Mouse (Mus musculus): ENCODE results near the gene Ckap5. TPM values are rescaled to one million over a fixed set of nuclear protein-coding genes. Genes with fewer than 3 reads are reported as not detected.
A peak's percentile ranks its signal among the peaks of the same experiment; 100 is the strongest.

The Ckap5 gene
- polyA plus RNA-seq, 1 experiment from 2014 or later = 77.6 TPM

- Histone ChIP-seq H3K4me1 (ENCODE audit: control insufficient read depth, insufficient read depth, low read length) (peaks cover 62% of the 10 kb centered on the region), H3K27ac (ENCODE audit: low read depth, low read length) (peak overlapping the region; percentile 91), H3K4me2 (peak overlapping the region; percentile 45), H3K36me3 (ENCODE audit: control insufficient read depth, insufficient read depth, low read length) (peaks cover 16% of the 10 kb centered on the region), H3K9ac (ENCODE audit: low read depth, low read length) (peak overlapping the region; percentile 56; the same call in 1 of the 2 replicates), H3K9me3 (replicated peaks; ENCODE audit: control insufficient read depth, low read length) (no peaks in the 10 kb centered on the region), H3K27me3 (ENCODE audit: control insufficient read depth, insufficient read depth, low read length) (no peaks in the 10 kb centered on the region), H3K4me3 (ENCODE audit: low read depth, low read length) (no peak overlapping the region)
- ATAC-seq (replicated peaks; ENCODE audit: insufficient number of reproducible peaks, low FRiP score, low TSS enrichment) = no peak
- 21% methylated on average over 6 of the region's 6 CpGs for WGBS (ENCODE audit: insufficient replicate concordance)
These were observed 126.3 kb downstream of the Ckap5 start for GRCm38 (mm10) chr2:91652863-91653262.

GRCm38 (mm10) chr2:91655388-91655787 is 128.8 kb downstream of the Ckap5 start:
- ATAC-seq (replicated peaks; ENCODE audit: insufficient number of reproducible peaks, low FRiP score, low TSS enrichment) = no peak
- 50% methylated on average over 5 of the region's 5 CpGs for WGBS (ENCODE audit: insufficient replicate concordance)
- Histone ChIP-seq H3K9me3 (replicated peaks; ENCODE audit: control insufficient read depth, low read length) (no peaks in the 10 kb centered on the region), H3K36me3 (ENCODE audit: control insufficient read depth, insufficient read depth, low read length) (peaks cover 21% of the 10 kb centered on the region), H3K9ac (ENCODE audit: low read depth, low read length) (no peak overlapping the region), H3K27ac (ENCODE audit: low read depth, low read length) (peak overlapping the region; percentile 79), H3K4me1 (ENCODE audit: control insufficient read depth, insufficient read depth, low read length) (peaks cover 53% of the 10 kb centered on the region), H3K27me3 (ENCODE audit: control insufficient read depth, insufficient read depth, low read length) (no peaks in the 10 kb centered on the region), H3K4me2 (0 out of 2 replicates have a peak overlapping the region, but pooled peaks have one; percentile 25), H3K4me3 (ENCODE audit: low read depth, low read length) (no peak overlapping the region)

DNA sequence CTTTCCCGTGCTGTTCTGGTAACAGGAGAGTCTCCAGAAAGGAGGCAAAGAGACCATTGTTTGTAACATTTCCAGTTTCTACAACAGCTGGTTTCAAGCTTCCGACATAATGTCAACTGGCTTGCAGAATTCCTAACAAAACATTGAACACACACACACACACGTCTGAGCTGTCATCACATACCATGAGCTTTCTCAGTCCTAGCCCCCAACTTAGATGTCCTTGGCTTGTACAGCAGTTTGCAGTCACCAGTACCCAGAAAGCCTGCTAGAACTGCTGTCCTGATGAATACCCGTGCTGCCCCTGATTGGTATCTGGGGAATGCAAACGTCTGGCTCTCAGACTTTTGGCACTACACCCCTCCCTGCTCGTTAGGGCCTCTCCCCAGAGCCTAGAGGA is 129.3 kb downstream of the Ckap5 start:
- ATAC-seq (replicated peaks; ENCODE audit: insufficient number of reproducible peaks, low FRiP score, low TSS enrichment) = no peak
- H3K9me3 ChIP-seq (replicated peaks; ENCODE audit: control insufficient read depth, low read length) = no peaks in the 10 kb centered on the region
- no peaks in the 10 kb centered on the region for H3K27me3 ChIP-seq (ENCODE audit: control insufficient read depth, insufficient read depth, low read length)
- peak overlapping the region; percentile 40; the same call in 1 of the 2 replicates for H3K9ac ChIP-seq (ENCODE audit: low read depth, low read length)
- peak overlapping the region; percentile 79 for H3K27ac ChIP-seq (ENCODE audit: low read depth, low read length)
- 36% methylated on average over 6 of the region's 6 CpGs for WGBS (ENCODE audit: insufficient replicate concordance)
- peak overlapping the region; percentile 25; the same call in 1 of the 2 replicates for H3K4me2 ChIP-seq
- H3K4me1 ChIP-seq (ENCODE audit: control insufficient read depth, insufficient read depth, low read length) = peaks cover 53% of the 10 kb centered on the region
- H3K4me3 ChIP-seq (ENCODE audit: low read depth, low read length) = no peak overlapping the region
- peaks cover 21% of the 10 kb centered on the region for H3K36me3 ChIP-seq (ENCODE audit: control insufficient read depth, insufficient read depth, low read length)

- ATAC-seq (replicated peaks; ENCODE audit: insufficient number of reproducible peaks, low FRiP score, low TSS enrichment) = no peak
- Histone ChIP-seq H3K4me3 (ENCODE audit: low read depth, low read length) (no peak overlapping the region), H3K36me3 (ENCODE audit: control insufficient read depth, insufficient read depth, low read length) (peaks cover 26% of the 10 kb centered on the region), H3K9me3 (replicated peaks; ENCODE audit: control insufficient read depth, low read length) (no peaks in the 10 kb centered on the region), H3K4me2 (no peak overlapping the region), H3K27ac (ENCODE audit: low read depth, low read length) (no peak overlapping the region), H3K27me3 (ENCODE audit: control insufficient read depth, insufficient read depth, low read length) (no peaks in the 10 kb centered on the region), H3K4me1 (ENCODE audit: control insufficient read depth, insufficient read depth, low read length) (peaks cover 46% of the 10 kb centered on the region), H3K9ac (ENCODE audit: low read depth, low read length) (no peak overlapping the region)
- WGBS (ENCODE audit: insufficient replicate concordance) = 66% methylated on average over 8 of the region's 8 CpGs
These were observed 130.2 kb downstream of the Ckap5 start for GRCm38 (mm10) chr2:91656774-91657173.

- Histone ChIP-seq H3K9ac (ENCODE audit: low read depth, low read length) (no peak overlapping the region), H3K4me3 (ENCODE audit: low read depth, low read length) (no peak overlapping the region), H3K36me3 (ENCODE audit: control insufficient read depth, insufficient read depth, low read length) (peaks cover 38% of the 10 kb centered on the region), H3K4me1 (ENCODE audit: control insufficient read depth, insufficient read depth, low read length) (peaks cover 17% of the 10 kb centered on the region), H3K27me3 (ENCODE audit: control insufficient read depth, insufficient read depth, low read length) (no peaks in the 10 kb centered on the region), H3K4me2 (no peak overlapping the region), H3K9me3 (replicated peaks; ENCODE audit: control insufficient read depth, low read length) (no peaks in the 10 kb centered on the region), H3K27ac (ENCODE audit: low read depth, low read length) (no peak overlapping the region)
- no peak for ATAC-seq (replicated peaks; ENCODE audit: insufficient number of reproducible peaks, low FRiP score, low TSS enrichment)
- WGBS (ENCODE audit: insufficient replicate concordance) = 91% methylated on average over 8 of the region's 8 CpGs
These were observed 133.1 kb downstream of the Ckap5 start for GRCm38 (mm10) chr2:91659657-91660056.

DNA sequence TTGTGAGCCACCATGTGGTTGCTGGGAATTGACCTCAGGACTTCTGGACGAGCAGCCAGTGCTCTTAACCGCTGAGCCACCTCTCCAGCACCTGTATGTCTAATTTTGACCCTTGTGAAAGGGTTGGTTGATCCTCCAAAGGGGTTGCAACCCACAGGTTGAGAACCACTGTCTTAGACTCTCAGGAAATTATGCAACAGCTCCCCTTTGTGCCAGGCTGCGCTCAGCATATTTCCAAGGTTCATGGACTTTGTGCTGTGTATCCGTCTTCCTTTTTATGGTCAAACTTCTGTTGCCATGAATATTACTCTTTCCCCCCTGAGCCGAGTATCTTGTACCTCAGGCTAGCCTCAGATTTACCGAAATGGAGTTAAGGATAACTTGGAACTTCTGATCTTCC is 134.4 kb downstream of the Ckap5 start:
- Histone ChIP-seq H3K9ac (ENCODE audit: low read depth, low read length) (no peak overlapping the region), H3K27ac (ENCODE audit: low read depth, low read length) (no peak overlapping the region), H3K4me1 (ENCODE audit: control insufficient read depth, insufficient read depth, low read length) (peaks cover 4% of the 10 kb centered on the region), H3K27me3 (ENCODE audit: control insufficient read depth, insufficient read depth, low read length) (no peaks in the 10 kb centered on the region), H3K4me3 (ENCODE audit: low read depth, low read length) (no peak overlapping the region), H3K9me3 (replicated peaks; ENCODE audit: control insufficient read depth, low read length) (no peaks in the 10 kb centered on the region), H3K4me2 (no peak overlapping the region), H3K36me3 (ENCODE audit: control insufficient read depth, insufficient read depth, low read length) (peaks cover 40% of the 10 kb centered on the region)
- 89% methylated on average over 6 of the region's 6 CpGs for WGBS (ENCODE audit: insufficient replicate concordance)
- ATAC-seq (replicated peaks; ENCODE audit: insufficient number of reproducible peaks, low FRiP score, low TSS enrichment) = no peak

DNA sequence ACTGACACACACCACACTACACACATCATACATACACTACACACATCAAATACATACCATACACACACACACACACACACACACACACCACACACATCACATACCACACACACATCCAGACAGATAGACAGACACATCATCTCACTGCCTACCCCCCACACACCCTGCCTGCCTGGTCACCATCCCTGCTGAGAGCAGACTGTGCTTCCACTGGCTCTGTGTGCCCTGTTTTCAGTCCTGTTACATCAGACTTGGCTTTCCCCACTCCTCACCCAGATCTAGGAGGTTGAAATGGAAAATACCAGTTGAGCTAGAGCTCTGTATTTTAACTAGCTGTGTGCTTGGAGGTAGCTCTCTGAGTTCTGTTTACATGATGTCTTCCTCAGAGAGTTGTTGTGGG is 138.2 kb downstream of the Ckap5 start:
- Histone ChIP-seq H3K9ac (ENCODE audit: low read depth, low read length) (no peak overlapping the region), H3K4me1 (ENCODE audit: control insufficient read depth, insufficient read depth, low read length) (no peaks in the 10 kb centered on the region; the same call in 1 of the 2 replicates), H3K4me3 (ENCODE audit: low read depth, low read length) (no peak overlapping the region), H3K27ac (ENCODE audit: low read depth, low read length) (no peak overlapping the region), H3K36me3 (ENCODE audit: control insufficient read depth, insufficient read depth, low read length) (peaks cover 52% of the 10 kb centered on the region), H3K4me2 (no peak overlapping the region), H3K27me3 (ENCODE audit: control insufficient read depth, insufficient read depth, low read length) (no peaks in the 10 kb centered on the region), H3K9me3 (replicated peaks; ENCODE audit: control insufficient read depth, low read length) (no peaks in the 10 kb centered on the region)
- ATAC-seq (replicated peaks; ENCODE audit: insufficient number of reproducible peaks, low FRiP score, low TSS enrichment) = no peak

GRCm38 (mm10) chr2:91666386-91666910 is 139.9 kb downstream of the Ckap5 start:
- ATAC-seq (replicated peaks; ENCODE audit: insufficient number of reproducible peaks, low FRiP score, low TSS enrichment) = no peak
- no peaks in the 10 kb centered on the region for H3K27me3 ChIP-seq (ENCODE audit: control insufficient read depth, insufficient read depth, low read length)
- H3K4me2 ChIP-seq = no peak overlapping the region
- H3K36me3 ChIP-seq (ENCODE audit: control insufficient read depth, insufficient read depth, low read length) = peaks cover 52% of the 10 kb centered on the region
- no peak overlapping the region for H3K4me3 ChIP-seq (ENCODE audit: low read depth, low read length)
- no peak overlapping the region for H3K9ac ChIP-seq (ENCODE audit: low read depth, low read length)
- H3K27ac ChIP-seq (ENCODE audit: low read depth, low read length) = no peak overlapping the region
- no peaks in the 10 kb centered on the region; the same call in 1 of the 2 replicates for H3K4me1 ChIP-seq (ENCODE audit: control insufficient read depth, insufficient read depth, low read length)
- H3K9me3 ChIP-seq (replicated peaks; ENCODE audit: control insufficient read depth, low read length) = no peaks in the 10 kb centered on the region
- 87% methylated on average over 6 of the region's 6 CpGs for WGBS (ENCODE audit: insufficient replicate concordance)

DNA sequence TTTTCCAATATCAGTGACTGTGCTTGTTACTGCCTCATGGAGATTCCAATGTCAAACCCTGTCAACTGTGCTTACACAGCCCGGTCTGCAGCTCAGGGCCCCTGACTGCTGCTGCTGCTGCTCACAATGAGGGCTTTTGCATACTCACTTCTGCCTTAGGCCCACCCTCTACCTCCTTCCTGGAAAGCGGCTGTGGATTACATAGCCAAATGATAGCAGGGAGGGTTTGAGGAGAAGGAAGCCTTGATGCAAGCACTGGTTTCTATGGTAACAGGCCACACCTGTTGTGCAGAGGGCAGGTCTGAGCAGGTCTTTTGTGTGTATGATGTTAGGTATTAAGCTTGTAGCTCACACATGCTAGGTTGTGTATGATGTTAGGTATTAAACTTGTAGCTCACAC is 141.2 kb downstream of the Ckap5 start:
- Histone ChIP-seq H3K27me3 (ENCODE audit: control insufficient read depth, insufficient read depth, low read length) (no peaks in the 10 kb centered on the region), H3K9me3 (replicated peaks; ENCODE audit: control insufficient read depth, low read length) (no peaks in the 10 kb centered on the region), H3K36me3 (ENCODE audit: control insufficient read depth, insufficient read depth, low read length) (peaks cover 47% of the 10 kb centered on the region), H3K27ac (ENCODE audit: low read depth, low read length) (no peak overlapping the region), H3K4me3 (ENCODE audit: low read depth, low read length) (no peak overlapping the region), H3K4me2 (no peak overlapping the region), H3K9ac (ENCODE audit: low read depth, low read length) (no peak overlapping the region), H3K4me1 (ENCODE audit: control insufficient read depth, insufficient read depth, low read length) (no peaks in the 10 kb centered on the region; the same call in 1 of the 2 replicates)
- WGBS (ENCODE audit: insufficient replicate concordance) = 68% methylated on average over 2 of the region's 2 CpGs
- ATAC-seq (replicated peaks; ENCODE audit: insufficient number of reproducible peaks, low FRiP score, low TSS enrichment) = no peak
